Mouse (Mus musculus) heart, adult 11 months (tissue): ENCODE data around the gene Nop53.

Experiments
- DNase-seq: peaks from one replicate; pipeline ENCODE4 v3.0.0; 2022

Nop53 gene

DNA sequence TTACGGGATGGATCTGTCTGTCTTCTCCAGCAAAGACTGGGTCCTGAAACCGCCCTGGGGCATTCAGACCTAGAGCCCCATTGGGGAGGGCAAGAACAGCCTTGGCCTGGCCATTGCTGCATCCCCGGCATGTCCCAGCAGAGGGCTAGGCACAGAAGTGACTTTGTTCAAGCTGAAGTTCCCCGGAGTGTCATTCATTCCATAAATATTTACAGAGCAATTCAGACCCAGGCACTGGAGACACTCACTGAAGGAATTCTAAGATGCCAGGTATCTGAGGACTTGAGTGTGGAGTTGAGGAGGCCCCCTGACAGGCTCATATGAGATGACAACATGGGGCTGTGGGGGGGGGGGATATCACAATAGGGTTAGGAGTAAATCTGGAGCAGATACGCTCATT is 10.3 kb upstream of the Nop53 start:
- DNase-seq: no peak

DNA sequence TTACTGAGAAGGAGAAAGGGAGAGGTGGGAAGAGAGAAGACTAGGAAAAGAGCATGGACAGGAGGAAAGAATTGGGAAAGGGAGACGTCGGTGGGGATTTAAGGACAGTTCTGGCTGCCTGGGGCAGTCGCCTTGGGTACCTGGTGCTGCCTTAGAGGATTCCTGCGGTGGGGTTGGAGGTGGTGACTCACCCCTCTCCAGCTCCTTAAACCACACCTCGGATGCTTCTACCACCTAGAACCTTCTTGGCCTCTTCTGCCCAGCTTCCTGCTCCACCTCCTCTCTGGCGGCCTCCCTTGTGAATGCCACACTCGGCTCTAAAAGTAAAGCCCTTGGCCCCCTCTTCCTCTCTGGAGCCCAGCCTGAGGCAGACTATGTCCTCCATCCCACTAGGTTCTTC is 9.6 kb upstream of the Nop53 start:
- DNase-seq: peak; percentile 97

DNA sequence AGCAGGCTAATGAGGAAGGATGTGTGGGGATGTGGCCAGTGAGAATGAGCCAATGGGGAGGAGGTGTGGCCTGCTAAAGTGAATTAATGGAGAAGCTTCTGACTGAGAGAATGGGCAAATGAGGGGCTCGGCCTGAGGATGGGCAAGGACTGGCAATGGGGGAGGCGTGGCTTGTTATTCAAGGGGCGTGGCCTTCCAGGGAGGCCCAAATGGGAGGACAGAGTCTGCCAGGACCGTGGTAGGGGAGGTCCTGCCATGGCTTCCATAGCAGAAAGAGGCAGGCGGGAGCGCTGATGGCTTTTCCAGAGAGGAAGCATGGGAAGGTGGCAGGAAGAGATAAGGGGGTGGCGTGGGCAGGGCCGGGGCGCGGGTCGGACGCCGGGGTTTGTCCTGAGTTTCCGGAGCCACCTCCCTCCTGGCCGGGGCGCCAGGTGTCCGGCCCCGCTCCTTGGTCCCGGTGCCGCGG is 9.1 kb upstream of the Nop53 start:
- peak; percentile 100 for DNase-seq

DNA sequence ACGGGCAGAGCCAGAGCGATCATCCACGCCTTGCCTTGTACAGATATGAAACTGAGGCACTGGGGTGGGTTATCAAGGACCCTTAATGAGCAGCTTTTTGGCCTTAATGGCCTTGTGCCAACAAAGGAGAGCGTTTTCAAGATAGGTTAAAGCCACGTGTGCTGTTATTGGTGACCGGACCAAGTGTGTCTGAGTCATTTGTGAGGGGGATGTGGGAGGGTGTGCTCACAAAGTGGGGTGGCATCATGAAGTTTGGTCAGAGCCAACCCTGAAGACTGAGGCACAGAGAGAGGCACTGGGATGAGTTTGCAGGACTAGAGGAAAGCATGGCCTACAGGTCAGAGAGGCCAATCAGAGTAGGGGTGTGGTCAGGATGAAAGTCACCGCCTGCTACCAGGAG is 8.6 kb upstream of the Nop53 start:
- DNase-seq: no peak

DNA sequence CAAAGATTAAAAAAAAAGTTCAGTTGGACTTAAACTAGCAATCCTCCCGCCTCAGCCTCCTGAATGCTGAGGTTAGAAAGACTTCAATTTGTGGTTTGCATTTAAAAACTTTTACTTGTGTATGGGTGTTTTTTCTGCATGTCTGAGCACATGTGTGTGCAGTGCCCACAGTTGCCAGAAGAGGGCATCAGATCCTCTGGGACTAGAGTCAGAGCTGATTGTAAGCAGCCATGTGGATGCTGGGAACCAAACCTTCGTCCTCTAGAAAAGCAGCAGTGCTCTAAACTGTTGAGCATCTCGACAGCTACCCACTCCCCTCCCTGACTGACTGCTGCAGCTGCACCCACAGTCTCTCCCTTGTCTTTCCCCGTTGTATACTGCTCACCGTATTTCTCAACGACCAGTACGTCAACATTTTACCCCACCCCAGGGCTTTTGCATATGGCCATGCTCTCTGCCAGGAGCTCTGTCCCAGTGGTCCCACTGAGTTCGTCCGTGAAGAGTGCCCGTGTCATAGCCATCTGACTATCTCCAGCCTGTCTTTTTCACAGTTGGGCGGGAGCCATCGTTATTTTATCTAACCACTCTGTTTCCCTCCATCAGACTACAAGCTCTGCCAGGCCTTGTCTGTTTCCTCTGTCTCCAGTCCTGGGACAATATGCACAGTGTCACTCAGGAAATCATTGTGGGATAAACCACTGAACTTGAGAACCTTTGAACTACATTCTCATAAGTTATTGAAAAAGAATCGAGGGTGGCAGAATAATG is 7.6 kb upstream of the Nop53 start:
- DNase-seq: peak; percentile 94

DNA sequence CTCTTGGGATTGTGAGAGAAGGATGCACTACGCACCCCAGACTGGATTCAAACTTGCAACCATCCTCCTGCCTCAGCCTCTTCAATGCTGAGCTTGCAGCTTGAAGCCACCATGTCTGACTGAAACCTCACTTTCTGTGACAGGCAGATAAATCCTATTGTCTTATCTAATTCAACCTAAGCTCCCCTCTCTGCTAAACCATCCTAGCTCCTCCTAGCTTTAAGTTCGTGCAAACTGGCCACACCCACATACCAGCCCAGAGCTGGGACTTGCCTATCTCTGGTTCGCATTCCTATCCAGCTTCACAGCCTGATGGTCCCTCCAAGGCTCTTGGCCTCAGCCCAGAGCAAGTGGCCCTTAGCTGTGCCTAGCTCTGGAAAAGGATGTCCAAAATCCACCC is 6.5 kb upstream of the Nop53 start:
- DNase-seq: no peak

DNA sequence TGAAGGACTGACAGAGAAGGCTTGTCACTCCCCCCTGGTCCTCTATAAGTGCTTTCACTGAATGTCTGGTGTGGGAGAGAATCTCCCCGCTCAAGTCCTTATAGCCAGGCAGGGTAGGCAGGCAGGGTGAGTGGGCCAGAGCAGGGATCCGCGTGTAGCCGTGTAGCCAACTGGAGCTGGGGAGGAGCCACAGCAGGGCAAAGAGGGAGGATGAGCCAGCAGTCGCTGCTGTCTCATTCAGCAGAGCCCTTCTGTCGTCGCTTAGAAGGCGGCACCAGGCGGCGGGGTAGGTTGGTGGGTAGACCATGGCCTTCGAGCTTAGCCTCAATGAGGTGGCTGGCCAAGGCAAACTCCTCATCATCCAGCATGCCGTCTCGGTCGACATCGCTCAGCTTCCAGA is 4.1 kb upstream of the Nop53 start:
- peak; percentile 92 for DNase-seq

DNA sequence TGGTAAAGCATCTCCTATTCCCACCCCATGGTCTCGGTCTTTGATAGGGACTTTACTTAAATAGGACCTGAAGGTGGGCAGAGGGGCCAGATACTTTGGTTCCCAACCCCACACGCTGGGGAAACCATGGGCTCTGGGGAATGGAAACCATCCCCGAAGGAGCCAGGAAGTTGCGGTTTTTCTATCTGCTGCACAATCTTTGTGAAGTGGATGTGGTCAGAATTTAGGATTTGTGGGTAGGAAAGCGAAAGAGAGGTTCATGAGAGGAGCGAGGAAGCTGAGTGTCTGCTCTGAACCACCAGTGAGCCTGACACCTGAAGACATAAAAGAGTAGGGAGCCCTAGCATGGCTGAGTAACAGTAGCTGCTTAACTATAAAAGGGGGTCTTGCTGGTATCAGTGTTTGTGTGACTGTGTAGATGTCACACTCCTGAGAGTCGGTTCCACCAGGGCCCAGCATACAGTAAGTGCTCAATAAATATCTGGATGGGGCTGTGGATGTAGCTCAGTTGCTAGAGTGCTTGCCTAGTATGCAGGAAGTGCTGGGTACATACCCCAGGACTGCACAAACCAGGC is 3.4 kb upstream of the Nop53 start:
- DNase-seq: peak; percentile 92

DNA sequence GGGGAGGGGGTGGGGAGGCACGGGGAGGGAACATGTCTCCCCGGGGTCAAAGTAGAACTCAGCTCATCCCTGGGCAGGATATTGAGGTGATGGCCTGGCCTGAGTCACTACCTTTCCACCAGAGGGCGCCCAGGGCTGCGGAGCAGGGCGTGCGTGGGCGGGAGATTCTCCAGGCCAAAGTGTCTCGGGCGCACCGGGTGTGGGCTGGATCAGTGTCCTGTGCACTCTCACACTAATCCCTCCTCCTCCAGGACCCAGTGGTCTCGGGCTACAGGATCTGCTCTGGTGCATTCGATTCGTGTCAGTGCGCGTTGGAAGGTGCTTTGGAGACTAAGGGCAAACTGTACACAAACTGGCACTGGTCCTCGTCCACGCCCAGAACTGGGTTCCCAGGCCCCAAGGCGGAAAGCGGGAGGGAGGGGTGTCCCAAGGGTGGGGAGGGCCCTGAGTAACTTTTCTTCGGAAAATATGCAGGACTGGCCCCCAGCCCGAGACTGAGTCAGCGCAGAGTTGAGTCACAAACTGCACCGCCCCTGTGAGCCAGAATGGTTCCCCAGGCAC is 2.6 kb upstream of the Nop53 start:
- peak; percentile 100 for DNase-seq

DNA sequence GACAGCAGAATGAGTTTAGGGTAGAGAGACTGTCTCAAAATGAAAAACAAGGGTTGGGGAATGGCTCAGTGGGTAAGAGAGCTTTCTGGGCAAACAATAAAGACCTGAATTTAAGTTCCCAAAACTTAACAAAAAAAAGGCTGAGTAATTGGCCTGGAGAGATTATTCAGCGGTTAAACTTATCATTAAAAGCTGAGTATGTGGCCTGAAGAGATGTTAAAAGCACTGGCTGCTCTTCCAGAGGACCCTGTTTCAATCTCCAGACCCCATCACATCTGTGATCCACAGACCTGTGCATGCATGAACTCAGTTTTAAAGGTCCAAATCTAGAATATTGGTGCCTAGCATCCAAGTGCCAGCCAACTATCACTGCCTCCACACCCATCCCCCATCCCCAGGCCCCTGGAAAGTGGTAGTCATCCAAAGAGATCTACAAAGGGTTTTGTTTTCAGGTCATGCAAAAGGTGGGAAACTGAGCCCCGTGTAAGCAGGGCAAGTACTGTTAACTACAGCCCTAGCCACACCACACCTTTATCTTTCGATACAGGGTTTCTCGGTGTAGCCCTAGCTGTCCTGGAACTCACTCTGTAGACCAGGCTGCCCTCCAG is 1.9 kb upstream of the Nop53 start:
- peak; percentile 93 for DNase-seq

DNA sequence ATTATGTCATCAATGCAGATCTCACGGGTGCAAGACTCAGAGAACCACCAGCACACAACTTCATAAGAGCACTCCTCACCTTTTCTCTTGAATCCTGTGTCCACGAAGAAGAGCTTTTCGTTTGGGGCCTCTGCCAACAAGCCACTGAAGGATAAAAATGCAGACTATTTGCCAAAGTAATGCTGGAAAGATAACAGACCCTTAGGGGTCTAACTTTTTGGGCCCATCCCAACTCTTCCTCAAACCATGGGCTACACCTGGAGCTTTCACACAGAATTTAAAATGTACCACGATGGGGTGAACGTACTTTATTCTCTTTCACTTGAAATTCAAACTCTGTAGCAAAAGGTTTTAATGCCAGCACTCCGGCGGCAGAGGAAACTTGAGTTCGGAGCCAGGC is 663 bp downstream of the Nop53 start:
- DNase-seq: no peak

DNA sequence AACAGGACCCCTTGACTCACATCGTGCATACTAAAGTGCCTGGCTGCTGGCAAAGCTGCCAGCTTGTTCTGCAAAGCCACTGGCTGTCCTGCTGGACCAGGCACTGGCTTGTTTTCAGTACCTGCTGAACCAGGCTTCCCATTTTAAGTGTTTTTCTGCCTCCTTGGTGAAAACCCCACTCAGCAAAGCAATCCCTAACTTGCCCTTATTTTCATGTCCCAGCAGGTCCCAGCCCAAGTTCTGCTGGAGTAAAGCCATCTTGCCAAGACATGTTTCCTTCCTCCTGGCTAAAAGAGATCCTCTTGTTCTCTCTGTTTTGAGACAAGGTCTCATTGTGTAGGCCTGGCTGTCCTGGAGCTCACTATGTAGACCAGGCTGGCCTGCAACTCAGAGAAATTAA is 1.6 kb downstream of the Nop53 start:
- DNase-seq: peak; percentile 88

DNA sequence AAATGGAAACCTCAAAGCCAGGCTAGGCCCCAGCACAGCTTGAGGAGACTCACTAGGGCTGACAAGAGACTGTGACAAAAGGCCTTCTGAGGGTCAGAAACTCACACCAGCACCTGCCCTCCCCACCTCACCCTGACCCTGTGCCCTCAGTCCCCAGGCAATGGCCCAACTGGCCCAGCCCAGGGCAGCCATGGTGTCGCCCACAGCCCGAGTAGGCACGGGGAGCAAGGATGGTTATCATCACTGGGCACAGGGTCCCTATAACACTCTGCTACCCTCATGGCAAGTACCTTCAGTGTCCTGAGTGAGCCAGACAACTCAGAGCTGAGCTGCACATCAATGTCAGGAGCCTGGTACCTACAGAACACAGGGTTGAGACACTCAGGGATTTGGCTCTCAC is 7.3 kb downstream of the Nop53 start:
- DNase-seq: peak; percentile 92

DNA sequence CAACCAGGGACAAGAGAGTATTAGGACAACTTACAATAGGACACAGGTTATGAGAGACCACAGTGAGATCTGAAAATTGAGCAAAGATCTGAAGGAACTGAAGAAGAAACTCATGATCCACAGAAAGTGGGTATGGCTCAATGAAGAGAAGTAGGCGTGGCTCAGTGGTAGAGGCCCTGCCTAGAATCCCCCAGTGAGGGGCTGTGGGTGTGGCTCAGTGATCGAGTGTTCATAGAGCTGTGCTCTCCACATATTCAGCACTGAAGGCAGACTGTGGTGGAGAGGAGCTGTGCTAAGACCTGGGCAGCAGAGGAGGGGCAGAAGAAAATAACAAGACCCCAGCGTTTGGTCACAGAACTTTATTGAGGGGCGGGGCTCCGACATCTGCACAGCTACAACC is 8.4 kb downstream of the Nop53 start:
- DNase-seq: no peak

DNA sequence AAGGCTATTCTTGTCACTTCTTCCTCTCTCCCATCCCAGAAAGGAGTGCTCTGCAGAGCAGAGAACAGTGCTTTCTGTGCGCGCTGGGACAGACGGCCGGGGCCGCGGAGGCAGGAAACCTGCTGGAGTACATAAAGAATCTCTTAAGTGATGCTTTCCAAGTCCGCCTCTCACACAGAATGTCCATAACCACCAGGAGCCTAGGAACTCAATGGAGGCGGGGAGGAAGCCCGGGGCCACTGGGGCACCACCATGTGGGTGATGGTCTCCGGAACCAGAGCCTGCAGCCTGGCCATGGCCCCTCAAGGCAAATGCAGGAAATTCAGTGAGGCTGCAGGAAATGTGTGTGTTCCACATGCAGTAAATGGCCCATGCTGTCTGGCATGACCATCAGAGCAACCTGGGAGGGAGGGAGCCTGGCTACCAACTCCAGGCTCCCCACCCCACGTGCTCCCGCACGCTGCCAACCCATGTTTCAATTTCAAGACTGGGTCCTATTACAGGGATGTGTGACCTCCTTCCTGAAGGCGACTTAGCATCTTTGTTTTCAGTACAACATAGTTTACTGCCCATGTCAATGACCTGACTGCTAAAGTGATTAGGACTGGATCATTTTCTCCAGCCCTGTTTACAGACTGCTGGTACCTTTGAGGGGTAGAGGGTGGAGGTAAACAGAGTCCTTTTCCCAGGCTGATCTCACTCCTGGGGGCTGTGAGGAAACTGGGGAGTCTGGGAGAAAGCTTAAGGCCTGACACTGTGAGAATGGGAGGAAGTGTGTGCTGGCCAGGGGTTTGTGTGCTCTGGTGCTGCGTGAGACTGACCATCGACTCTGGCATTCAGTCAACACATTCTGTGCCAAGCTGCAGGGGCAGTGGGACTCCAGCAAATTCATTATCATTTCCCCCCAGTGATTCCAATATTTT is 12.2 kb downstream of the Nop53 start:
- DNase-seq: peak; percentile 99

DNA sequence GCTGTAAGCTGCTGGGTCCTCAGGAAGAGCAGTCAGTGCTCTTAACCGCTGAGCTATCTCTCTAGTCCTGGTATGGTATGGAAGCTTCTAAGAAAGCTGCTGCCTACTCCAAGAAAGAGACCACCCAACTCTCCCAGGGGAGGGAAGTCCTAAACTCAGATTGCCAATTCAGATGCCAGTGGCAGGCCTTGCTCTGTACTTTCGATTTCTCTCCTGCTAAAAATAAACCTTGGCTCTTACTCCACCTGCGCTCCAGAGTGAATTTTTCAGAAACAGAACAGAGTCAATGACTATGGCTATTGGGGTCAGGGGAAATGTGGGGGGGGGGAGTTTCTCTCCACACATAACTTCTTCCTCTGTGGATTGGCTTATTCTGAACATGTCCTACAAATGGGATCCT is 14.2 kb downstream of the Nop53 start:
- peak; percentile 91 for DNase-seq

DNA sequence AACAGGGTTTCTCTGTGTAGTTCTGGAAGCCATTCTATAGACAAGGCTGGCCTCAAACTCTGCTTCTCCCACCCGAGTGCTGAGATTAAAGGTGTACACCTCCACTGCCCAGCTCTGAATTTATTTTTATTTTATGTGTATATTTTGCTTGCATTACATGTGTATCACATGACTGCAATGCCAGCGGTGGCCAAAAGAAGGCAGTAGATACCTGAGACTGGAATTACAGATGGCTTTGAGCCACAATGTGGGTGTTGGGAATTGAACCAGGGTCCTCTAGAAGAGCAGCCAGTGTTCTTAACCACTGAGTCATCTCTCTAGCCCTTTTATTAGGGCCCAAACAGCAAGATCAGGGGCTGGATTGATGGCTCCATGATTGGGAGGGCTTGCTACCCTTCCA is 15.3 kb downstream of the Nop53 start:
- no peak for DNase-seq

DNA sequence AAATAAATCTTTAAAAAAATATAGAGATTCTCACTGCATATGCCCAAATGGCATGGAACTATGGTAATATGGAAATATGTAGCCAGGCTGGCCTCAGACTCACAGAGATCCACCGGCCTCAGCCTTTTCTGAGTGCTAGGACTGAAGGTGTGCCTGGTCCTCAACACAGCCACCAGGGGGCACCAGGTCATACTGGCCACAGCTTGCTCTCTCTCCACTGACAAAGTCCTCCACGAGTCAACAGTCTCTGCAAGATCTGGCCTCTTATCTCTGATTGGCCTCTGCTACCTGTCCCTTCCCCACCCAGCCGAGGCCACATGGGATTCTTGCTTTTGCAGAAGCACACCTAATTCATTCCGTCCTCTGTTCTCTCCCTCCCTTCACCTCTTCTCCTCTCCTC is 16.0 kb downstream of the Nop53 start:
- peak; percentile 95 for DNase-seq

DNA sequence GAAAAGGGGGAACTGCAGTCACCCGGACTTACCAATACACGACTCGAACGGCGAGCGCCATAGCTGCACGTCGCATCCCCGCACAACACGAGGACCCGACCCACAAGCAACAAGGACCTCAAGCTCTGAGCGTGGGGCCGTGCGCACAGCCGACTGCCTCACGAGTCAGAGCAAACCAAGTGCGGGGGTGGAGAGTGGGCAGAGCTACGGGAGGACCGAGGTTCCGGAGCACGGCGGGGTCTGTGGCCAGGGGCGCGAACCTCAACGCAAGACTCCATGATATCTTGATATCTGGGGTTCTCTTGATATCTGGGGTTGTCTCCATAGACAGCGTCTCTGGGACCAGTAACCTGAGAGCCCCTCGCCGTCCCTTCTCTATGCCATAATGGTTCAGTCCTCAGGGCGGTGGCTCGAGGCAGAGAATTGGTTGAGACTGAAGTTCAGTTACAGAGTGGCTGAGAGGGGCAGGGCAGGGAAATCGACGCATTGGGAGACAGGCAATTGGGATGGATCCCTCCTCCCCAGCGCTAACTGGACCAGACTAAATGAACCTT is 23.6 kb downstream of the Nop53 start, which contains the start of gene Selenow:
Gene Selenow (minus strand): TSS at position 183 of the 554 bp plus-strand sequence.
- peak; percentile 99 for DNase-seq

DNA sequence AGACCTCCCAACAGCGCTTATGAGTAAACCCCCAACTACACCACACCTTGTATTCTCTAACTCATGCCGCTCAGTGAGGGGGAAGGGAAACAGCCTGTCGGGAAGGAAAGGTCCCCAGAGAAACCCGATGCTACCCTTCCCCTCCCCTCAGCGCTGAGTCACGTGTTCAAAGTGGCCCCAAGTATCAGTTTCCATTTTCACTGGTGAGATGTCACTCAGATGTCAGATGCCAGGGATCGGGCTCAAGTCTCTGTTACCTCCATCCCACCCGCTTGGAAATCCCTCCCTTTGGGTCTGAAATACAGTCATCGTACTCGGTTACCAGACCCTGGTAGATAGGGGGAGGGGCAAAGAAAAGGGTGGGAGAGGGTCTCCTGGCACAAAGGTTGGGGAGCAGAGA is 24.1 kb downstream of the Nop53 start:
- DNase-seq: no peak

DNA sequence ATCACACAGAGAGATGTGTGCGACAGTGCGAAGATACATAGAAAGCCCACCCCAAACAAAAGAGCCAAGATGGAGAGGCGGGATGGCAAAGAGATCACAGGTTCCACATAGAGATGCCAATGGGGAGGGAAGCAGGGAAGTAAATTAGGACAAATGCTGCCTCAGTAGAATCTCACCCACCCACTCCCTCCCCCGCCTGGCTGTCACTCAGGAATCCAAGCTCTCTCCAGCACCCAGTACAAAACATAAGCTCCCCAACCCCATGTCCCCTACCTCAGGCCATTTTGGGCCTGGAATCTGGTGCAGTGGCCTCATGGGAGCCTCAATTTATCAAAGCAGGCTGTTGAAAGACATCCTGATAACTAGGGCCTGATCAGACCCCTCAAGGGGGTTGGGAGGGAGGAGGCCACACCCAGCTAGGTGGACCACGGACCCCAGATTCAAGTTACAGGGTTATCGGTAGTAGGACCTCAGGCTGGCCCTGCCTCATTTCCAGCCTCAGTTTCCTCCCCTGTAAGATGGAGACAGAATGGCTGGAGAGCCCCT is 25.2 kb downstream of the Nop53 start:
- DNase-seq: peak; percentile 92

DNA sequence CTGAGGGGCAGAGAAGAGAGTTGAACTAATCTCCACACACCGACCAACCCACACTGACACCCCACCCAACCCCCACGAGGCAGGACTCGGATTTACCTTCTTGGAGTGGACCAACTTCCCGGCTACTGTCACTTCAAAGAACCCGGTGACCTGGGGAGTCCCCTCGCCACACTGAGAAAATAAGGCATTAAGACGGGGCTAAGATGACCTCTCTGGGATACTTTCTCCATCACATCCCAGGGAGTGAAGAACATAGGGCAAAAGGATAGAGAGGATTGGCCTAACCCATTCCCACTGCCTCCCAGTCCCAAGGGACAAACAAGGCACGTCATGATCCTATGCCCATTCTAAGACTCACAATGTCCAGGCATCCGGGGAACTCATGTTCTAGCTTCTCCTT is 25.9 kb downstream of the Nop53 start:
- DNase-seq: peak; percentile 87
